Mouse (Mus musculus): ENCODE measurements at regions not wholly inside any gene's neighbourhood (a gene's known extent, or its start where the extent isn't known, plus 50 kb on each side); places are given as distances from the start of the nearest gene placed in this dataset.

- ATAC-seq (ENCODE audit: insufficient read depth, low FRiP score, low TSS enrichment), result no peak
- 82% methylated on average over 6 of the region's 6 CpGs for WGBS
- no peak for DNase-seq (ENCODE audit: low spot score)
- no peaks in the 10 kb centered on the region for H3K4me1 ChIP-seq (ENCODE audit: control insufficient read depth, insufficient read depth, low read length)
- H3K36me3 ChIP-seq (ENCODE audit: control insufficient read depth, insufficient read depth, low read length), result no peaks in the 10 kb centered on the region
- H3K27me3 ChIP-seq (ENCODE audit: control insufficient read depth, insufficient read depth, low read length), result no peaks in the 10 kb centered on the region
- H3K4me2 ChIP-seq (ENCODE audit: low read depth), result no peak overlapping the region
- H3K9me3 ChIP-seq (ENCODE audit: control insufficient read depth, low read length), result no peaks in the 10 kb centered on the region
- no peak overlapping the region for H3K27ac ChIP-seq (ENCODE audit: low read depth, low read length)
- H3K4me3 ChIP-seq (ENCODE audit: low read depth, low read length), result no peak overlapping the region
- H3K9ac ChIP-seq (ENCODE audit: low read length), result no peak overlapping the region
Measured at GRCm38 (mm10) chr8:92607604-92608003, 66.5 kb upstream of the Irx6 start.

GRCm38 (mm10) chr8:92609908-92610307 lies 64.2 kb upstream of the Irx6 start:
- no peak overlapping the region for H3K4me3 ChIP-seq (ENCODE audit: low read depth, low read length)
- H3K9me3 ChIP-seq (ENCODE audit: control insufficient read depth, low read length), result no peaks in the 10 kb centered on the region
- 82% methylated on average over 2 of the region's 2 CpGs for WGBS
- H3K27me3 ChIP-seq (ENCODE audit: control insufficient read depth, insufficient read depth, low read length), result no peaks in the 10 kb centered on the region
- no peak for DNase-seq (ENCODE audit: low spot score)
- no peak for ATAC-seq (ENCODE audit: insufficient read depth, low FRiP score, low TSS enrichment)
- H3K36me3 ChIP-seq (ENCODE audit: control insufficient read depth, insufficient read depth, low read length), result no peaks in the 10 kb centered on the region
- no peak overlapping the region for H3K27ac ChIP-seq (ENCODE audit: low read depth, low read length)
- no peaks in the 10 kb centered on the region for H3K4me1 ChIP-seq (ENCODE audit: control insufficient read depth, insufficient read depth, low read length)
- H3K4me2 ChIP-seq (ENCODE audit: low read depth), result no peak overlapping the region
- H3K9ac ChIP-seq (ENCODE audit: low read length), result no peak overlapping the region

- DNase-seq (ENCODE audit: low spot score), result no peak
- 63% methylated on average over 6 of the region's 6 CpGs for WGBS
- no peaks in the 10 kb centered on the region for H3K4me1 ChIP-seq (ENCODE audit: control insufficient read depth, insufficient read depth, low read length)
- no peaks in the 10 kb centered on the region for H3K9me3 ChIP-seq (ENCODE audit: control insufficient read depth, low read length)
- H3K27me3 ChIP-seq (ENCODE audit: control insufficient read depth, insufficient read depth, low read length), result no peaks in the 10 kb centered on the region
- no peaks in the 10 kb centered on the region for H3K36me3 ChIP-seq (ENCODE audit: control insufficient read depth, insufficient read depth, low read length)
- no peak for ATAC-seq (ENCODE audit: insufficient read depth, low FRiP score, low TSS enrichment)
- H3K9ac ChIP-seq (ENCODE audit: low read length), result no peak overlapping the region
- H3K4me3 ChIP-seq (ENCODE audit: low read depth, low read length), result no peak overlapping the region
- no peak overlapping the region for H3K4me2 ChIP-seq (ENCODE audit: low read depth)
- no peak overlapping the region for H3K27ac ChIP-seq (ENCODE audit: low read depth, low read length)
Measured at GRCm38 (mm10) chr8:92610487-92611059, 63.5 kb upstream of the Irx6 start.

- Histone ChIP-seq H3K27ac (ENCODE audit: low read depth, low read length) (no peak overlapping the region), H3K4me2 (ENCODE audit: low read depth) (no peak overlapping the region), H3K9me3 (ENCODE audit: control insufficient read depth, low read length) (no peaks in the 10 kb centered on the region), H3K4me3 (ENCODE audit: low read depth, low read length) (no peak overlapping the region), H3K9ac (ENCODE audit: low read length) (no peak overlapping the region), H3K27me3 (ENCODE audit: control insufficient read depth, insufficient read depth, low read length) (no peaks in the 10 kb centered on the region), H3K4me1 (ENCODE audit: control insufficient read depth, insufficient read depth, low read length) (no peaks in the 10 kb centered on the region), H3K36me3 (ENCODE audit: control insufficient read depth, insufficient read depth, low read length) (no peaks in the 10 kb centered on the region)
- ATAC-seq (ENCODE audit: insufficient read depth, low FRiP score, low TSS enrichment) (no peak), DNase-seq (ENCODE audit: low spot score) (peak; percentile 35)
- WGBS, result 33% methylated on average over 4 of the region's 4 CpGs
Measured at GRCm38 (mm10) chr8:92613486-92613885, 60.6 kb upstream of the Irx6 start.

GRCm38 (mm10) chr8:92616341-92617115 lies 57.6 kb upstream of the Irx6 start:
- Histone ChIP-seq H3K9ac (ENCODE audit: low read length) (no peak overlapping the region), H3K27me3 (ENCODE audit: control insufficient read depth, insufficient read depth, low read length) (no peaks in the 10 kb centered on the region), H3K27ac (ENCODE audit: low read depth, low read length) (no peak overlapping the region), H3K36me3 (ENCODE audit: control insufficient read depth, insufficient read depth, low read length) (no peaks in the 10 kb centered on the region), H3K4me2 (ENCODE audit: low read depth) (no peak overlapping the region), H3K4me3 (ENCODE audit: low read depth, low read length) (no peak overlapping the region), H3K4me1 (ENCODE audit: control insufficient read depth, insufficient read depth, low read length) (no peaks in the 10 kb centered on the region), H3K9me3 (ENCODE audit: control insufficient read depth, low read length) (no peaks in the 10 kb centered on the region)
- no peak for DNase-seq (ENCODE audit: low spot score)
- WGBS, result 61% methylated on average over 10 of the region's 10 CpGs
- ATAC-seq (ENCODE audit: insufficient read depth, low FRiP score, low TSS enrichment), result no peak

GRCm38 (mm10) chr8:92618281-92618680 lies 55.8 kb upstream of the Irx6 start:
- no peak overlapping the region for H3K4me2 ChIP-seq (ENCODE audit: low read depth)
- H3K36me3 ChIP-seq (ENCODE audit: control insufficient read depth, insufficient read depth, low read length), result no peaks in the 10 kb centered on the region
- 77% methylated on average over 14 of the region's 14 CpGs for WGBS
- no peak overlapping the region for H3K4me3 ChIP-seq (ENCODE audit: low read depth, low read length)
- no peak for DNase-seq (ENCODE audit: low spot score)
- H3K4me1 ChIP-seq (ENCODE audit: control insufficient read depth, insufficient read depth, low read length), result no peaks in the 10 kb centered on the region
- no peaks in the 10 kb centered on the region for H3K9me3 ChIP-seq (ENCODE audit: control insufficient read depth, low read length)
- no peak for ATAC-seq (ENCODE audit: insufficient read depth, low FRiP score, low TSS enrichment)
- no peaks in the 10 kb centered on the region for H3K27me3 ChIP-seq (ENCODE audit: control insufficient read depth, insufficient read depth, low read length)
- H3K27ac ChIP-seq (ENCODE audit: low read depth, low read length), result no peak overlapping the region
- H3K9ac ChIP-seq (ENCODE audit: low read length), result no peak overlapping the region

Measured in neural tube, embryonic 11.5 days (tissue).